Mouse (Mus musculus): ENCODE results near the gene Olfr1344. TPM values are rescaled to one million over a fixed set of nuclear protein-coding genes. Genes with fewer than 3 reads are reported as not detected.
"Not testable (repeated sequence)": the region's sequence is repeated elsewhere in the genome, so short reads cannot be mapped to it uniquely, and the experiment has no call there.

The Olfr1344 gene
- total RNA-seq, 2 experiments from 2014 or later: not detected

- no peak for DNase-seq
- no peak within 1 kb of the TSS for H3K4me3 ChIP-seq
- intact Hi-C loops (cut with DNase I): no loop called here
- TF ChIP-seq CTCF (IDR thresholded peaks at IDR 0.05): no peak
- no peak within 1 kb of the TSS for H3K27ac ChIP-seq
These were observed 17.4 kb downstream of the Olfr1344 start, which contains the start of gene Olfr1336 for GRCm38 (mm10) chr7:6455868-6456267. Gene Olfr1336, plus strand, starts transcription at chr7:6456168.

GRCm38 (mm10) chr7:6456399-6456798, 17.9 kb downstream of the Olfr1344 start:
- no peak for DNase-seq
- Histone ChIP-seq H3K4me3 (no peak overlapping the region), H3K27ac (no peak overlapping the region)
- intact Hi-C loops (cut with DNase I): no loop called here
- no peak for TF ChIP-seq CTCF (IDR thresholded peaks at IDR 0.05)

- no peak for DNase-seq
- intact Hi-C loops (cut with DNase I): no loop called here
- H3K27ac ChIP-seq: no peak within 1 kb of the TSS
These were observed 28.5 kb downstream of the Olfr1344 start, which contains the start of gene Olfr1346 for GRCm38 (mm10) chr7:6466951-6467350. Gene Olfr1346, plus strand, starts transcription at chr7:6467101.

GRCm38 (mm10) chr7:6477633-6478032, 39.1 kb downstream of the Olfr1344 start:
- DNase-seq; H3K27ac ChIP-seq; intact Hi-C loops (cut with DNase I); H3K4me3 ChIP-seq: not testable (repeated sequence)

More at GRCm38 (mm10) chr7:6466951-6467350, 28.5 kb downstream of the Olfr1344 start, which contains the start of gene Olfr1346:
- no peak for TF ChIP-seq CTCF (IDR thresholded peaks at IDR 0.05)
- no peak within 1 kb of the TSS for H3K4me3 ChIP-seq

- Histone ChIP-seq H3K27ac (no peak within 1 kb of the TSS), H3K4me3 (no peak within 1 kb of the TSS)
- TF ChIP-seq CTCF (IDR thresholded peaks at IDR 0.05): no peak
- DNase-seq: no peak
- intact Hi-C loops (cut with DNase I): no loop called here
These were observed 48.4 kb downstream of the Olfr1344 start, which contains the start of gene Olfr5 for GRCm38 (mm10) chr7:6486841-6487240. Gene Olfr5, minus strand, starts transcription at chr7:6486941.

Other genes with a start within 250 kb of the Olfr1344 start
- not detected for gene Galp, start 241.6 kb upstream of the Olfr1344 start, total RNA-seq (2021)
- not detected for gene Zscan5b, start 216.4 kb upstream of the Olfr1344 start, total RNA-seq (2021)
- gene Epp13, start 186.0 kb upstream of the Olfr1344 start, total RNA-seq (2021): not detected
- 1 to 10 TPM; 3.2 to 3.8 TPM for gene Zfp667, start 152.1 kb upstream of the Olfr1344 start, total RNA-seq (2021)
- 1 to 10 TPM in 1 of 2 experiments, under 1 TPM in 1; 0.31 to 1.2 TPM for gene Zfp583, start 107.4 kb upstream of the Olfr1344 start, total RNA-seq (2021)
- under 1 TPM; 0.45 to 0.51 TPM for gene Gm3854, start 94.9 kb upstream of the Olfr1344 start, total RNA-seq (2021)
- gene Zfp78, start 75.4 kb upstream of the Olfr1344 start, total RNA-seq (2021): 1 to 10 TPM; 2.1 to 2.4 TPM
- gene Zfp28, start 55.4 kb upstream of the Olfr1344 start, total RNA-seq (2021): 1 to 10 TPM in 1 of 2 experiments, under 1 TPM in 1; 0.75 to 1.2 TPM
- under 1 TPM; 0.45 to 0.77 TPM for gene Smim17, start 40.0 kb upstream of the Olfr1344 start, total RNA-seq (2021)
- gene Gm20715, start 28.4 kb upstream of the Olfr1344 start, total RNA-seq (2021): not detected
- not detected for gene Olfr1336, start 17.5 kb downstream of the Olfr1344 start, total RNA-seq (2021)
- not detected for gene Olfr1346, start 28.4 kb downstream of the Olfr1344 start, total RNA-seq (2021)
- not detected for gene Olfr5, start 48.3 kb downstream of the Olfr1344 start, total RNA-seq (2021)
- not detected for gene Olfr1347, start 61.1 kb downstream of the Olfr1344 start, total RNA-seq (2021)
- gene Olfr1348, start 70.1 kb downstream of the Olfr1344 start, total RNA-seq (2021): not detected
- not detected for gene Olfr1349, start 84.3 kb downstream of the Olfr1344 start, total RNA-seq (2021)
- not detected for gene Olfr1350, start 126.2 kb downstream of the Olfr1344 start, total RNA-seq (2021)